Mouse (Mus musculus) cerebellum, adult 11-12 months (tissue): ENCODE data around the gene Mia.

Experiments
- DNase-seq: peaks from one replicate; pipeline ENCODE4 v3.0.0; 2022

The Mia gene

GRCm38 (mm10) chr7:27159882-27160281 lies 21.1 kb downstream of the Mia start:
- peak; percentile 88 for DNase-seq

- DNase-seq, result peak; percentile 39
Measured at GRCm38 (mm10) chr7:27159256-27159655, 21.7 kb downstream of the Mia start.

GRCm38 (mm10) chr7:27158171-27158570 lies 22.8 kb downstream of the Mia start:
- DNase-seq, result peak; percentile 24

DNA sequence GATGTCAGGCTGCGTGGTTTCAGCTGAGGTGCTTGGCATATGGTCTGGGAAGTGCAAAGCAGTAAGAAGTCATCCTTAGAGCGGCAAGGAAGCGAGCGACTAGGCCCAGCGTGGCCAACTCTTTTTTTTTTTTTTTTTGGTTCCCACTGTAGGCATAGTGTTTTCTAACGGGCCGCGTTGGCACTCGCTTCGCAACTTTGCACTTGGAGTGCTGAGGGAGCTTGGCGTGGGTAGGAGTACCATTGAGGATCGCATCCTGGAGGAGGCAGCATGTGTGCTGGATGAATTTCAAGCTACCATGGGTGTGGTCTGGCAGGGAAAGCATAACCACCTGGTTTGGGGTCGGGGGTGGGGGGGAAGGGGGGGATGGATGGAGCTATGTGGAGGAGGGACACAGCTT lies 25.0 kb downstream of the Mia start:
- peak; percentile 29 for DNase-seq

- peak; percentile 28 for DNase-seq
Measured at GRCm38 (mm10) chr7:27153205-27153764, 27.7 kb downstream of the Mia start, which contains the start of gene Cyp2t4. Cyp2t4 (plus strand) TSS chr7:27153714.

DNA sequence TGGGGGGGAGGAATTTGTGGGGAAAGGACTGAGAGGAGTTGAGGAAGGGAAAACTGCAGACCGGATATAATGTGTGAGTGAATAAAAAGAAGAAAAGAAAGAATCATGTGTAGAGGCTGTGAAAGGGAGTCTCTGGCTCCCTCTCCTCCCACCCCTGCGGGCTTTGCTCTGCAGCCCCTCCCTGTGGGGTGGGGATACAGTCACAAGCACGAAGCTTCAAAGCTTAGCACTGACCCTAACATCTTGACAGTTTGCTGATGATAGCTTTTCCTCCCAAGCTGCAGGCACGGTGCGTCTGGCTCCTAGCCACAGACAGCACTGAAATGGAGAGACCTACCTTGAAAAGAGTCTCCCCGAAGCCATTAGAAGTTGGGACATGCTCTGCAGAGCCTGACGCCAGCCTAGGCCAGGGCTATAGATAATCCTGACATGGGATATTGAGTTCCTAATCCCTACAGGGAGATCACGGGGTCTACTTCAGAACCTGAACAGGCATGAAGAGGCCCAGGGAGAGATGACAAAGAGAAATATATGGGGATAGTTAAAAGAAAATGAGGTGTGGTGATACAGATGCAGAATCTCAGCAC lies 44.5 kb downstream of the Mia start:
- no peak for DNase-seq

DNA sequence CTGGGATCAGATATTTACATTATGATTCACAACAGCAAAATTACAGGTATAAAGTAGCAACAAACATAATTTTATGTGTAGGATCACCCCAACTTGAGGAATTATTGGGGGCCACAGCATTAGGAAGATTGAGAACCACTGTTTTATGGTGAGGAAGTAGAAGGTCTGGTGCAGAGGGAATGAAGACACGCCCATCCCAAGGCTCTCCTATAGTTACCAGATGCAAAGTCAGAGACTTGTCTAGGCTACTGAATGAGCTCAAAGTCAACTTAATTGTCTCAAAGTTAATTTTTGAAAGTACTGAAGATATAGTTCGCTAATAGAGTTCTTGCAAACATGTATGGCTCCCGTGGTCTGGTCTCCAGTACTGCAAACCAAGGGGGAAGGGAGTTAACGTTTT lies 47.2 kb downstream of the Mia start:
- DNase-seq, result no peak

DNA sequence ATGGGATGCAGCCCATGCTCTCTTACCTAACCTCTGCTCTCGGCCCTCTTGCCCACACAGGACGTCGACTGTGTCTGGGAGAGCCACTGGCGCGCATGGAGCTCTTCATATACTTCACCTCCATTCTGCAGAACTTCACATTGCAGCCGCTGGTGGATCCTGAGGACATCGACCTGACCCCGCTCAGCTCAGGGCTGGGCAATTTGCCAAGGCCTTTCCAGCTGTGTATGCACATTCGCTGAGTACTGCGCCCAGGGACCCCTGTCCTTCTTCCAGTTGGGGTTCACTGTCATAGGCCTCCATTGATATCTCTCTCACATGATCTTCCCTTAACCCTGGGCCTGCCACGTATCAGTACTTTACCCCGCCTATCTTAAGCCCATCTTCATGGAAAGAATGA lies 47.8 kb downstream of the Mia start:
- no peak for DNase-seq

GRCm38 (mm10) chr7:27132588-27132987 lies 48.4 kb downstream of the Mia start:
- DNase-seq, result peak; percentile 17

DNA sequence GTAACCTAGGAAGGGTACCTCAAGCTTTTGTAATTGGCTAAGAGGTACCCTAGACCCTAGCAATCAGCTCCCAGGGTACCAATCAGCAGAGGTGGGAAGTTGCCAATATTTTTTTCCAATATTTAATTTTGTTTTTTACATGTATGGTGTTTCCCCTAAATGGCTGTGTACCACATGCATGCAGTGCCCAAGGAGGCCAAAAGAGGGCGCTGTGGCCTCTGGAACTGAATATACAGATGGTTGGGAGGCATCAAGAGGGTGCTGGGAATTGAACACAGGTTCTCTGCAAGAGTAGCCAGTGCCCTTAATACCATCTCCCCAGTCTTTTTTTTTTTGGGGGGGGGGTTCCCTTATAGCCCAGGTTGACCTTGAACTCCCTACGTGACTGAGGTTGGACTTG lies 49.6 kb downstream of the Mia start:
- DNase-seq, result no peak

GRCm38 (mm10) chr7:27130521-27131370 lies 50.2 kb downstream of the Mia start:
- DNase-seq, result no peak

- DNase-seq, result no peak
Measured at GRCm38 (mm10) chr7:27129811-27130210, 51.1 kb downstream of the Mia start.
